Mouse (Mus musculus) liver (tissue): Measurements from ENCODE around the gene Fam13a.

Source experiments
- DNase-seq: peaks from one replicate; pipeline ENCODE4 v3.0.0-alpha.2; 2020; ENCODE audit warnings: mixed read lengths

Fam13a gene

DNA sequence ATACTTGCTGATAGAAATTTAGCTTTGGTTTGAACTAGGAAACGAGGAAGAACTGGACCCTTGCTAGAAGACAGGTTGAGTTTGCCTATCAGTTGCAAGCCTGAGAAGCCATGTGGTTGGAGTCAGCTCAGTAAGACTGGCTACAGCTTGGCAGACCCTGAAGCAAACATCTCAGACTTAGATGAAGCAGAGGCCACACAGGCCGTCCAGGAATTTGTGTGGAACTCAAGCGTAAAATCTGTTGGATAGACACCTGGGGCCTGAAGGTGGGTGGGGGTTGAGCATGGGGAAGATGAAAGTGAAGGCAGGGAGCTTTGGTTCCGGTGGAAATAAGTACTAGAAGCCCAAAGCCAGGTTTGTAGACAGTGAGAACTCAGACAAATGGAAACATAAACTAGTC, 25.8 kb downstream of the Fam13a start:
- DNase-seq, result no peak

- no peak for DNase-seq
These were observed 35.2 kb downstream of the Fam13a start for GRCm38 (mm10) chr6:58989149-58989548.

DNA sequence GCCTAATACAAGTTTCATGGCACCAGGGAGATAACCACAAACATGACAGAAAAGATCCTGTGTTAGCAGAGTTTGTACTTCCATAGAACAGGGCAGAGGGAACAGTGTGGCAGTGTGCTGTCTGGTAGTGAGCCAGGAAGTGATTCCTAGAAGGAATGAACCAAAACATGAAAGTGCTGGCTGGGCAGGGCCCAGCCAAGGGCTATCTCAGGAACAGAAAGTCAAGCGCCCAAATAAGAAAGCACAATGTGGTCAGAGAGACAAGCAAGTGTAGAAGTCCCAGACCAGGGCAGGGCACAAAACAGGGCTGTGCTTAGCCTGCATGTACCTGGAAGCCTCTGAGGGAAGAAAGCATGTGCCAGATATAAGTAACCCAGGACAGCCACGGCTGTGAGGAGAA, 35.6 kb downstream of the Fam13a start:
- no peak for DNase-seq

DNA sequence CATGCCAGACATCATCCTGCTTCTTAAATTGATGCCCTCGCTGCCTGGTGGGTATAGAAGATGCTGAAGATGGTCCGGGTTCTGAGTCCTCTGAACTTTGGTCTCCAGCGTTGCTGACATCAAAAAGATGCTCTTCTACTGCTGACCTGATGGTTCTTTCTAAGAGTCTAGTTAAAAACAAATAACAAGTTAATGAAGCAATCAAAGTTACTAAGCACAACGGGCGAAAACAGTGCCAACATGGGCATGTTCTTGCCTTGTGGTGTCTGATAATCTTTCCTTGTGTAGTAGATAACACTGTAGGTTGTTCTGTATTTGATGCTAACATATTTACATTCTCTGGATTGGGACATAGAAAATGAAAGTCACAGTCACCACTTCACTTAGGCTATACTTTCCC, 37.2 kb downstream of the Fam13a start:
- DNase-seq, result no peak

DNA sequence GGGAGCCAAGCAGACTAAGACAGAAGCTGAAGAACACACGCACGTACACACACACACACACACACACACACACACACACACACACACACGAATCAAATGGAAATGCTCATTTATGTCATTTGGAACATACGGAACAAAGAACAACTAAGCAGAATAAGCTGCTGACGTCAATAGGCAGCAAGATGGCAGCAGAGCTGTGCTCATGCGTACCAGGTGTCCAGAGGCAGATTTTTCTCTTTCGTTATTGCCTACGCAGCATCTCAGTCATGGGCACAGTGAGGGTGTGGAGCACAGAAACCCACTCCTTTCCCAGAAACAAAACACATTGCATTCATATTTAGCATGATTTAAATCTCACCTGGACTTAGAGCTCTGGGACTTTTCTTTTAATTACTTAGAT, 39.2 kb downstream of the Fam13a start:
- no peak for DNase-seq

DNA sequence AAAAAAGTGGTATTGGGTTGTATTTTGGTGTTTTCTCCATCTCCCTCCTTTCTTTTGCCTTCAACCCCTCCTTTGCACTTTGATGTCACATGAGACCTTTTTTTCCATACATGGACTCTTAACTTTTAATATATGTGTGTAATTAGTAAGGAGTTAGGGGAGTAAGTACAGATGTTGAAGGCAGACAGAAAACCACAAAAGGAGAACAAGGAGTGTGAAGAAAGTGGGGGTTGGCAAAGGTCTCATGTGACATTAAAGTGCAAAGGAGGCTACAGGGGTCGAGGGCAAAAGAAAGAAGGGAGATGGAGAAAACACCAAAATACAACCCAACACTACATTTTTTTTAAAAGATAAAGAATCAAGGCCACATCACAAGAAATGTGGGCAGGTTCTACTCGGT, 49.1 kb downstream of the Fam13a start:
- DNase-seq, result no peak

DNA sequence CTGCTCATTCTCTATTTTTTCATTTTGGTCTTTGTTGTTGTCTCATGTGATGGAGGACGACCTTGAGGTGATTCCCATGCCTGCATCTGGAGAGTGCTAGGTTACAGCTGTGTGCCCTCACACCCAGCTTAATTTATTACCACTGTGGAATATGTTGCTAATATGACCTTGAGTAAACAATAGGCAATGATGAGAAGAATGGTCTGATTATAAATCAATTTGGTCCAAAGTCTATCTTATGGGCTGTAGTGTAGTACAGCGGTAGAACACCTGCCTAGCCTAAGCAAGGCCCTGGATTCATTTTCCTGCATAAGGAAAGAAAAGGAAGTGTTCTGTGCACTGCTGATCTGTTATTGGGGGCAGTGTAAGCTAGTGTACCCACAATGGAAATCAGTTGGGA, 49.9 kb downstream of the Fam13a start:
- DNase-seq, result no peak

GRCm38 (mm10) chr6:58972873-58973272, 51.5 kb downstream of the Fam13a start:
- DNase-seq, result no peak

- no peak for DNase-seq
These were observed 56.1 kb downstream of the Fam13a start for GRCm38 (mm10) chr6:58968272-58968671.

GRCm38 (mm10) chr6:58965071-58965831, 59.1 kb downstream of the Fam13a start:
- DNase-seq, result no peak

DNA sequence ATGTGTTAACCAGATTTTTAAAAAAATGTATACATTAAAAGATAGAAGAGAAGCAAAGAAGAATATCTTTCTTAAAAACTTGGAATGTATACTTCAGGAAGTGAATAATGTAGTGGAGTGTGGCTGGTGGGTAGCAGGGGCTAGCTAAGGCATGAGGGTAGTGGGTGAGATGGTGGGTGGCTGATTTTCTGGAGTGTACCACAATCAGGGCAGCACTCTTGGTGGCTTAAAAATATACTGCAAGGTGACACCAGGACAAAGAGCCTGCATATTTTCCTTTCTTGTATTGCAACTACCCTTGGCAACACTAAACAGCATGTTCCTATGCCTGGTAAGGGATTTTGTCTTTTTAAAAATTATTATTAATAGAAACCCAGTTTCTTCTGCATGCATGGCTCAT, 59.8 kb downstream of the Fam13a start:
- no peak for DNase-seq

DNA sequence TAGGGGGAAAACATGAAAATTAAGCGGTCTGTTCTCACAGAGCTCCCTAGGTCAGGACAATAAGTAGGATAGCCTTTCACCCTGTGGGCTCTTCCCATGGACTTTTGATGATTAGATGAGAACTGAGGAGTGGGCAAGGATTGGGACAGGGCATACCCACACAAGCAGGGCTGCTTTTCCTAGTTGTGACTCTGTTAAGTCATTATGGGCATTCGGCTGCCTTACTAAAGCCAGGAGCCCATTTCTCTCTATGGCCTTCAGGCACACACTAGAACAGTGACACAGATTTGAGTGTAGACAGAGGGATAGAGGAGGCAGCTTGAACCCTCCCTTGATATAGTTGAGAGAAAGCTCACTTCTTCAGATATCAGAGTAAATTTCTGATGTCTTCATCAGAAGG, 60.3 kb downstream of the Fam13a start:
- no peak for DNase-seq

DNA sequence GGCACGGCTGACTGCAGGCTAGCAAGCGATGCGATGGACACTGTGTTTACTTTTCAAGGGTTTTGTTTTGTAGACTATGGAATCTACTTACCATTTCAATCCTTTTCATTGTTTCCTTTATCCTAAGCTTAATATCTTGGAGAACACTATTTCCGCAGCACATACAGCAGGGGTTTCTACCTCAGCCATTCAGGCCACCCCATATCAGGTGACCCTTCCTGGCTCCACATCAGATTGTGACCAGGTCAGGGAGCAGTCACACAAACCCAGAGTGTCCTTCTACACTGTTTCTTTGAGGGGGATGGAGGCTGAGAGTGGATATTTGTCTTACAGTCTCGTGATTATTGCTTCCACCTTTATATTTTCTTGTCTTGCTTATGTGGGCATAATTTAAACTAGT, 61.7 kb downstream of the Fam13a start:
- no peak for DNase-seq

- no peak for DNase-seq
These were observed 63.8 kb downstream of the Fam13a start for GRCm38 (mm10) chr6:58960523-58960922.

DNA sequence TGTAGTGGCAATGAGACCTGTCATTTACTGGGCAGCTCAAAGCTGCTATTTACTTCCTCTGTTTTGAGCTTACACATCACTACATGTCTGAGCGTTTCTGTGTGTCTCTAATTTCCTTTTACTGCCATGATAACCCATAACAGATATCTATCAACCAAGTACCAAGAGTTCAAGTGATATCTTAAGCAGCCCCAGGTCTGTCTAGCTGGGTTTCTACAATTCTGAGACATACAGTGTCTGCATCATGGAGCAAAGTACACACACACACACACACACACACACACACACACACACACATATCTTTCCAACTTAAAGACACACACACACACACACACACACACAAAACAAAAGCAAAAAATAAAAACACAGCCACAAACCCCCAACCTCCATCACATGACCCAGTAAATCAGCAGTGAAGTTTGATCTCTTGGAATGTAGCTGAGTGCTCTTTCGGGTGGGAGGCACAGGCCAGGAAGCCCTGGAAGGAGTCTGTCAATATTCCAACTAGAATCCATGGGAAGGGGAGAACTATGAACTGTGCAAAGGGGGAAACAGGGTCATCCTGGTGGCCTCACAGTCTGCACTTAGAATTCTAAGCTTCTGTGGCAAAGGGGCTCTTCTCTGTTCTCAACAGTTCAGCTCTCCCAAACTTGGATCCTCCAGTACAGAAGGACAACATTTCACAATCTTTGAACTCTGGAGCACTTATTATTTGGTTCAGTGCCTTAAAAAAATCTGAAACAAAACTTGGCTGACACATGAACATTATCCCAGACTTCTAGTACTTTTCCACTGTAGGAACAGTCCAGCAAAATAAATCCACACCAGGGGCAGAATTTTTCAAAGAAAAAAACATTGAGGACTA, 73.0 kb downstream of the Fam13a start:
- no peak for DNase-seq

DNA sequence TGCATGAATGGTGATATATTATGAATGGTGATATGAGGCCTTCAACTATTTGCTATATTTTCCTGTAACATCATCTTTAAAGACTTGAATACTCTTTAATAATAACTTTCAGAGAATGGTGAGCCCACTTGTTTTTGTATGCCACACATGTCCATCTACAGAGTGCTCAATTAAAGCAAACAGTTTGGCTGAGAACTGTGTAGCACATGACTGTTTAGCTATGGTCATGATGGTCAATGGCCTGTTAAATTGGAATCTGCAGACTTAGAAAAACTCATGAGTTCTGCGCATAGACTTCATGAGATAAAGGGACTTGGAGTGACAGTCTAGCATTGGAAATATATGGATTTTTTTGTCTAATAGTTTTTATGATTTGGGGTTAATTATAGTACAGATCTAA, 73.9 kb downstream of the Fam13a start:
- no peak for DNase-seq

DNA sequence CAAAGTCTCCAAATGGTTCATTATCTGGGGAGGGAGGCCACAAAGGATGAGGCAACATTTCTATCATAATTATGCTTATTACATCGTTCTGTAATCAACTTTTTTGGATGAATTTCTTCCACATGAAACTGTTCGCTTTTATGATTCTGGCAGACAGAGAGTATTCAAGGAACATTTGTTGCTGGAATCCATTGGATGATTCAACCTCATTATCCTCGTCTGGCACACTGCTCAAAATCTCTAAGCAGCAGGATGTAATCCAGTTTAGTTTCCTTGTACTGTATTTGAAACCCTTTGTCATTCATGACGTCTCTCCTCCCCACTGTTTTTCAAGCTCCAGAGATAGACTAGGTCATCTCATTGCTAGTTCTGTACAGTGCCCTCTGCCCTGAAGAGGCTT, 77.5 kb downstream of the Fam13a start:
- no peak for DNase-seq

GRCm38 (mm10) chr6:58946246-58946645, 78.1 kb downstream of the Fam13a start:
- no peak for DNase-seq

DNA sequence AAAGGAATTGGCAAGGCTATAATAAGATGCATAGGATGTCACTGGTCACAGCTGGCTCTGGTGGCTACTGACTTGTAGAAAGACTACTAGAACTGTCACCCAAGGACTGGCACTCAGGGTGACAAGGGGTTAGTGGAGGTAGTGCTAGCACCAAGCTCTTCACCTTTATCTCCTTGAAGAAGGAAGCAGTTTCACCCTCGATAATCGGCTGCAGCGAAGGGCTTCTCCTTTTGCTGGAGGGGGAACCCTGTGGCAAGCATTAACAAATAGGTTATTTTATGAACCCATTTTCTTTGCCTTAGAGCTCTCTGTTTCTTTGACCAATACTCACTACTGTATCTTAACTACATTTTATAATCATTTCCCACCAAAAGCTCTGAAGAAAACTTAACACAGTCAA, 80.4 kb downstream of the Fam13a start:
- no peak for DNase-seq

DNA sequence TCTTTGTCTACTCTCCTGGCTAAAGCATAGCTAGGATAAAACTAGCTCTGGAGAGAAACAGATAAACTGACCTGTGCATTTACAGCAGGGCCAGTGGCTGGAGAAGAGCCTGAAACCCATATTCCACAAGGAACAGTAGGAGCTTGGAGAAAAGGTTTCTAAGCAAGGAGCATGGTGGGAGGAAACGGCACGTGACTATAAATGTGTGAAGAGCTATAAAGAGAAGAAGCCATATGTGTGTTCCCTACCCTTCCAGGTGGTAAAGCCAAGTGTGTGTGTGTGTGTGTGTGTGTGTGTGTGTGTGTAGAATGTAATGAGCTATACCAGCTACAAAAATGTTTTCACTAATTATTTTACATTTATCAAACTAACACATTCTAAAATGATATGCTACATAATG, 82.1 kb downstream of the Fam13a start:
- no peak for DNase-seq

GRCm38 (mm10) chr6:58937726-58938125, 86.6 kb downstream of the Fam13a start:
- no peak for DNase-seq

DNA sequence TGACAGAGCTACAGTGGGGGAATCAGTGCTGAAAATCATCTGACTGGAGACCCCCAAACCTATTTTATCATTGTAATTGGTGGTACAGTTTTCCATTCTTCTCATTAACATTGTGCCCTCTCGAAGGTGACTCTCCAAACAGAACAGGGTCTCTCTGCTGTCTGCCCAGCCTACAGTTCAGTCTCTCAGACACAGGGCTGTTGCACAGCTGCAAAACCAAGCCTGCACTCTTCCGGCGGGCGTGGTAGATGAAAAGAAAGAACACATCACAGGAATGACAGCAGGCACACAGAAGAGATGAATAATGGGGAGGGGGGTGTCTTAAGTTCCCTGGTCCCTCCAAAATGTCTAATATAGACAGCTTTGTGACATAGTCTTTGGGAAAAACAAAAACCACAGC, 90.2 kb downstream of the Fam13a start:
- DNase-seq, result no peak

- DNase-seq, result no peak
These were observed 91.0 kb downstream of the Fam13a start for GRCm38 (mm10) chr6:58933189-58933913.
